Mouse (Mus musculus) adrenal gland, postnatal 10 days (tissue): ENCODE measurements at regions not wholly inside any gene's neighbourhood (a gene's known extent, or its start where the extent isn't known, plus 50 kb on each side); places are given as distances from the start of the nearest gene placed in this dataset.
"Not testable (repeated sequence)": the region's sequence is repeated elsewhere in the genome, so short reads cannot be mapped to it uniquely, and the experiment has no call there.

Experiments used
- DNase-seq: peaks from one replicate; pipeline ENCODE4 v3.0.0; 2021; ENCODE audit warnings: mixed read lengths

DNA sequence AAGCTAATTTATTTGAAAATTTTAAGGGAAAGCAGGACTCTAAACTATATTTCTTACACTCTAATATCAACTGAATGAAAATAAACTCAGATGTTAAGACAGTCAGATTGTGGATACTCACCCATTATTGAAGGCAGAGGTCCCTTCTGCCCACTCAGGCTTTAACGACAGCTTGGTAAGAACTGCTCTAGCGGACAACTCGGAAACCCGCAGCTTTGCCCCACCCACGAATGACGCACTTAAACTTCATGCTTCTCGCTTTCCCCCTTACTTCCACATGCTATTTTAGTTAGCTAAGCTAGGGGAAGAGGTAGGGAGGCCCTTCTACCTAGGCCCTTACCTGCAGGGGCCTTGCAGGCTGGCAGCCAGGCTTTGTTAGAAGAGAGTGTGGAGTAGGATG is 50.8 kb upstream of the Elmo1 start:
- no peak for DNase-seq

DNA sequence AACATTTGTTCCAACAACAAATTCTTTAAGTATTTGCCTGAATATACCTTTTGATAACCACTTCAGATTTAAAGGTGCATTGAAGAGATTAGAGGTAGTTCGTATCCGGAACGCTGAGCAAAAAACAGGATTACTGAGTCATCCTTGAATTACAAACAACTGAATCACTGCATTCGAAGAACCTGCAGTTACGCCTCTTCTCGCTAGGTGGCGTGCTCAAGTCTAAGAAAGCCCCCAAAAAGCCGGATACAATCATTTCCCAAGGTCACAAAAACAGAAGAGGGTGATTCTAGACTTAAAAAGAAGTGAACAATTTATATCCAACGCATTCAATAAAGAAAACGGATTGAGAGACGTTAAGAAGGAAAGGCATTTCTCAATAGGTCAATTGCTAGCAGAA is 51.9 kb upstream of the Elmo1 start:
- DNase-seq, result peak; percentile 46

DNA sequence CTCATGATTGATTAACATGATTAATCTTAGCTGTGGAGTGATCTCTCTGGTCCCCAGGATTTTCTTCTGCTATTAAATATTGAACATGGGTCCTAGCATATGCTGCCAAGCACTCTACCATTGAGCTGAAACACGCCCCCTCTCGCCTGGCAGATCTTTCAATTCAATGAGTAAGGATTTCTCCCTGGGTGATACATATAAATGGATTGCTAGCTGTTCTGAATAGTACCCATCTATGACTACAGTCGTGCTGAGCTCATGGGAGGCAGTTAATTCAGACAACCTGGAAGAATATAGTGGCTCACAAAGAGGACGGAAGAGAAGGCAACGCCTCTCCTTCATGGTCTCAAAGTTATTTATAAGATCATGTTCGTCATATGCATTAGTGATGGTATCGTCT is 53.0 kb upstream of the Elmo1 start:
- no peak for DNase-seq

DNA sequence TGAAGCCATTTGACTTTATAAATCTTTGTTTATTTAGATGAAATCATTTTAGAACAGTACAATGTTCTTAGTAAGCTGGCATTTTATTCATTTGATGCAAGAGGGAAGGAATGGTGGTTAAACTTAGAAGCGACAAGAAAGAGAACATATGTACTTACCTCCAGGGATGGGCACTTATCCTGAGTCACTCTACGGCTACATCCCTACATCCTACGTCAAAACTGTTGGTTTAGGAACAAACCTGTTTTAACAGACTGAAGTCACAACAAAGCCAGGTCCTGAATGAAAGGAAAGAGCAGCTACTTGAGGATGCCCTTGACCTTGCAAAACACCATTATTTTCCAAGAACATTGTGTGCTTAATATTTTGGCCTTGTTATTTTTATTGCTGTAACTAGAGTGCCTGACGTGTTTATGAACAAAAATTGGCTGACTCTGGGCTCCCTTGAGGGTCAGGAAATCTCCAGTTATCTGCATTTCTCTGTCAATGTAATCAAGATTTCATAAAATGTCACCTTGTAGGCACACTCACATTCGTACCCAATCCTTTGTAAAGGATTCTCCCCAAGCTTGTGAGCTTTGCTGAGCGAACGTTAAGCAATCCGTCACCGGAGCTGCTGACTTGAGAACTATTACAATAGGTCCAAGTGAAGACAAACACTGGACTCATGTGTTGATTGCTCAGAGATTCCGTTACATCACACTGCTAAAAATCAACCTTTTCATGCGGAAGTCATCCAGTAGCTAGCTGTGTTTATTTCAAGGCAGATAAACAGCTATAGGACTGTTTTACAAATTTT is 56.3 kb upstream of the Elmo1 start:
- no peak for DNase-seq

DNA sequence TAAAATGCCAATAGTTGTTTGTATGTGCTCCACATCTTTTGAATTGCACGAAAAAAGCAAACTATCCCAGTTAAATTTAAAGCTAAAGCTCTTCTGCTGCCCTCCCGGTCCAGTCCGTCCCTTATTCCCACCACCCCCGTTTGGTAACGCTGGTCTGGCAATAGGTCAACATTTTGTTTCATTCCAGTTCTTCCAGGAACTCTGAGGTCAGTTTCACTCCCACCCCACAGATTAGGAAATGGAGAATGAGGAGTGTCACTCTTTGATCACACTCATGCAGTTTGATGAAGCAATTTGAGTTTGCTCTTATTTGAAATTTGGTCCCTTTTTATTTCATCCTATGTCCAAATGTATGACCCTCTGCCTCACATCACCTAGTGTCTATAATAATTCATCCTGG is 58.7 kb upstream of the Elmo1 start:
- DNase-seq, result no peak

- DNase-seq, result no peak
These were observed 59.3 kb upstream of the Elmo1 start for GRCm38 (mm10) chr13:20031082-20031481.

GRCm38 (mm10) chr13:20026612-20027011 is 63.8 kb upstream of the Elmo1 start:
- DNase-seq, result no peak

- not testable (repeated sequence) for DNase-seq
These were observed 73.9 kb upstream of the Elmo1 start for GRCm38 (mm10) chr13:20016454-20016853.

DNA sequence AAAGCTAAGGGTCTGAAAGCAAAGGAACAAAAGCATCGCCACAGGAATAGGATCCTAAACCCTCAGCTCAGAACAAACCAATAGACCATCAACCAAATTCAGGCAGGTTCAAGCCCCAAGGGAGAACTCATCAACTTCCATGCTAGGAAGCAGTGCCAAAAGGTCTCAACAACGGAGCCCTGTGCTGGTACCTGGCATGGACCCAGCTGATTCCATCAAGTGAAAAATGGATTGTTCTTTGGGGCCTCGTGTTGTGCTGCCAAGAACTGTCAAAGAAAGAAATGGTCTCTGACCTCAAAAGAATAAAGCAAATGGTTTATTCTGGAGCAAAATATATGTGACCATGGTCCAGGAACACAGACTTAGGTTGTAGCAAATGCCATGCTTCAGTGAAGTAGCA is 77.8 kb upstream of the Elmo1 start:
- peak; percentile 49 for DNase-seq

GRCm38 (mm10) chr13:20009164-20009563 is 81.2 kb upstream of the Elmo1 start:
- no peak for DNase-seq

DNA sequence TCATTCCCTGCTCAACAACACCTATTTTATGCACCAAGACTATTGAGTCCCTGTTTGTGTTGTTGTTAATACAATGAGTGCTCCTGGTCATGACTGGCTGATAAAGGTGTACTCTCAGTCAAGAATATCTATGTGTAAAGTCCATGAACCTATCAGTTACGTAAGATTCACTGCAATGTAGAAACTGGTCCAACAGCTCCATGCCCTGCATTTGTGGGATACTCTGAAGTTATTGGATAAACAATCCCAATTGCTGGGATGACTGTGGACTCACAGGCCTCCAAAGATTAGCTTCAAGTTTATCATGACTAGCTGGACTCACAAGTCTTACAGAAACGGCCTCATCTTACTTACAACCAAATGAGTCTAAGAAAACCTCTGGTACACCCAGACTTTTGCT is 82.8 kb upstream of the Elmo1 start:
- DNase-seq, result no peak

DNA sequence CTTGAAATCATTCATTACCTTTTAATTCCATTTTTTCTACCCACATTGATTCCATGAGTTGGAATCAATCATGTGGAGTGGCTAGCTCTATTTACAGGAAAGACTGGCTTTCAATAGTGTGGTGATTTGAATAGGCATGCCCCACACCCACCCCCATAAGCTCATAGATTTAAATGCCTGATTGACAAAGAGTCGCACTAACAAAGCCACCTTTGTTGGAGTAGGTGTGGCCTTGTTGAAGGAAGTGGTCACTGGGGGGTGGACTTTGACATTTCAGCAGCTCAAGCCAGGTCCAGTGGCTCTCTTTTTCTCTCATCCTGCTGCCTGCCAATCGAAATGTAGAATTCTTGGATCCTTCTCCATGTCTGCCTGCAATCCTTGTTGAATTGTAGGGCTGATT is 92.8 kb upstream of the Elmo1 start:
- no peak for DNase-seq

DNA sequence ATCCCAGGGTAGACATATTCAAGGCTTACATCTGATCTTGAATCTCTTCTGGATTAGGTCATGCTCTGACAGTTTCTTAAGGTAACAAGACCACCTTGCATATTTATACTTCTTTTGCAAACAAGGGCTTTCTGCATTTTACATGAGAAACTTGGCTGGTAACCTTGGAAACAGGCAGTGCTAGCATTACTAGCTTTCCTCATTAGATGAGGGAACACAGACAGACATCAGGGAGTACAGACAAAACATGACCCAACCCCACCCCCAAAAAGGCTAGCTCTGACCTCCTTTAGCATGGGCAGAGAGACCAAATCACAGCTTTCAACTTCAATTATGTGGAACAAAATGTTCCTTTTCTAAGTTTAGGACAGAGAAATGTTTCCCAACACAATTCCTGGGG is 114.8 kb upstream of the Elmo1 start:
- DNase-seq, result no peak

GRCm38 (mm10) chr13:19966566-19966965 is 123.8 kb upstream of the Elmo1 start:
- DNase-seq, result no peak

DNA sequence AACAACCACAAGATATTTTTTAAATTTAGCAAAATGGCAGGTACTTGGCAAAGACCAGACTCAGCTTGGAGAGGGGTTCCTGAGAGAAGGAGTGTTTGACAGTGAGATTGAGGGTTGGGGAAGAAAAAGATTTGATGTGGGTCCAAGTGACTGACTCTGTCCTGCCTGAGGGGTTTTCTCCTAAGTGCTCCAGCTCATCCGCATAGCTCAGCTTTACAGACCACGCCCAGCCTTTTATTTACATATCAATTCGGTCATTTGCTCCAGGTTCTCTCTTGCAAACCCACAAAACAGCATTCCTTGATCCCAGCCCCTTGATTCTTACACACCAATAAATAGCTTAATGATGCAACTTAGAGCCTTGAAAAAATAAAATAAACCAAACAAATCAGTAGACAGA is 127.4 kb upstream of the Elmo1 start:
- DNase-seq, result no peak

GRCm38 (mm10) chr13:19928761-19929160 is 104.7 kb upstream of the Gpr141 start:
- DNase-seq, result no peak

DNA sequence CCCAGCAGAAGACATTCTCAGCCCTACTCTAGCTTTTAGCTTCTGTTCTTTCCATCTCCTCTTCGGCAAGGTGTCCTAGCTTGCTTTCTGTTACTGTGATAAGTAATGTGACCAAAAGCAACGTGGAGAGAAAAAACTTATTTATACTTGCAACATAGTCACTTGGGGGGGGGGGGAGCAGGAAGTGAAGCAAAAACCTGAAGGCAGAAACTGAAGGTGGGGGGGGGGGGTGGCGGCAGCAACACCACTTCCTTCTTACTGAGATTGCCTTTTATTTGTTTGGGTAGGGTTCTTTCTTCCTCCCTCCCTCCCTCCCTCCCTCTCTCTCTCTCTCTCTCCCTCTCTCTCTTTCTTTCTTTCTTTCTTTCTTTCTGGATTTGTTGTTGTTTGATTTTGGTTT is 103.8 kb upstream of the Gpr141 start:
- DNase-seq, result no peak

DNA sequence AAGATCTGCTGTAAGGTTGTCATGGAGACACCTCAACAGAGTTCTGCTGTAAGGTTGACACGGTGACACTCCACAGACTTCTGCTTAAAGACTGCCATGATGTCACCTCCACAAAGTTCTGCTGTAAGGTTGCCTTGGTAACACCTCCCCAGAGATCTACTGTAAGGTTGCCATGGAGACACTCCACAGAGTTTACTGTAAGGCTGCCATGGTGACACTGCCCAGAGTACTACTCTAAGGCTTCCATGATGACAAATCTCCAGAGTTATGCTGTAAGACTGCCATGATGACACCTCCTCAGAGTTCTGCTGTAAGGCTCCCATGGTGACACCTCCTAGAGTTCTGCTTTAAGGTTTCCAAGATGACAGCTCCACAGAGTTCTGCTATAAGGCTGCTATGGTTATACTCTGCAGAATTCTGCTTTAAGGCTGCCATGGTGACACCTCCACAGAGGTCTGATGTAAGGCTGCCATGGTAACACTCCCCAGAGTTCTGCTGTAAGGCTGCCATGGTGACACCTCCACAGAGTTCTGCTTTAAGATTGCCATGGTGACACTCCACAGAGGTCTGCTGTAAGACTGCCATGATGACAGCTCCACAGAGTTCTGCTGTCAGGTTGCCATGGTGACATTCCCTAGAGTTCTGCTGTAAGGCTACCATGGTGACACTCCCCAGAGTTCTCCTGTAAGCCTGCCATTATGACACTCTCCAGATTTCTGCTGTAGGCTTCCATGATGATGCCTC is 97.2 kb upstream of the Gpr141 start:
- DNase-seq, result no peak

- no peak for DNase-seq
These were observed 88.0 kb upstream of the Gpr141 start for GRCm38 (mm10) chr13:19911860-19912584.

DNA sequence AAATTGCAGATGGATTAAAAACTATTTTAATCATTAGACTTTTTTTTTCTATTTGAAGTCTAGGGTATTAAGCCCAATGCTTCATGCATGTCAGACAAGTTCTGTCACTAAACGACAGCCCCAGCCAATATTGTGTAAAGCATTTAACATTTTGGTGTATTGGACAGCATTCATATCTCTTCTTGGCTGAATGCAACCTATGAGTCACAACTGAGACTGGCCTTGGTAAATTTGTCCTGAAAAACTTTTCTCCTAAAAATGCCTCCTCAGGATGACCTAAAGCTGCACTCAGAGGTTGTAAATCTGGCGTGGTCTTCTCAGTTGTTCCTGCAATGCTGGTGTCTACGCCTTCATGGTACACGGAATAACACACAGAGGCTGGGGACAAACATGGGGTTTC is 78.7 kb upstream of the Gpr141 start:
- DNase-seq, result peak; percentile 14

- peak; percentile 35 for DNase-seq
These were observed 73.1 kb upstream of the Gpr141 start for GRCm38 (mm10) chr13:19897191-19897590.

DNA sequence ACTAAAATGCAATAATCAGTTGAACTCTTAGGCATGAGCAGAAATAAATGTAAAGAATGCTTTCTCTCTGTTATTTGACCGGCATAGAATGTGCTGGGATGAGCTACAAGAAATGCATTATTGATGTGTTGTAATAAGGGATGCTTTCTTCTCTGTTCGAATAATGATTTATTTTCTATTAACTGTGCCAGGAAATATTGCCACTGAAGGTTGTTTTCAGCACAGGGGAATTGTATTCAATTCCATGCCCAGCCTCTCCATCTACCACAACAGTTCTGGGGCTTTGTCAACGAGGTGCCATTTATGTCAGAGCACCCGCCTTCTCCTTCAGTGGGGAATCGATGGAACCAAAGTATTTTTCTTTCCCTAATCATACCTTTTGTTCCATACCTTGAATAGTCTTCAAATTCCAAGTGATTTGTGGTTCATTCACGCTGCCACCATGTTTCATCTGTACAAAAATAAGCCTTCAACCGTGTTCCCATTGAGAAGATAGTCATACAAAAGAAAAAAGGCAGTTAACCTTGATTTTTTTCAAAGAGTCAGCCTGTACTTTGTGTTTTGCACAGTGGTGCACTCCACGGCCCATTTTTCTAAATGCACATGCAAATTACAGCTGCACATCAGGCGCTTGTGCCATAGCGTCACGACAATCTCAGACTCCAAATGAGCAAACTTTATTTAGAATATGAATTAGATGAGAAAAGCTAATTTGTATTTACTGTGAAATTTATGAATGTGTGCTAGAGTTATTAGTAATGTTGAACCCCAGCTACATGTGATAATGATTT is 65.1 kb upstream of the Gpr141 start:
- DNase-seq, result no peak
